Mouse (Mus musculus) embryo, embryonic 10 days (tissue): ENCODE data around the gene Lingo1.
A peak's percentile ranks its signal among the peaks of the same experiment; 100 is the strongest.

Source experiments
- DNase-seq: peaks from one replicate; pipeline ENCODE4 v3.0.0-alpha.2; 2015; ENCODE audit warnings: low spot score

Lingo1 gene

DNA sequence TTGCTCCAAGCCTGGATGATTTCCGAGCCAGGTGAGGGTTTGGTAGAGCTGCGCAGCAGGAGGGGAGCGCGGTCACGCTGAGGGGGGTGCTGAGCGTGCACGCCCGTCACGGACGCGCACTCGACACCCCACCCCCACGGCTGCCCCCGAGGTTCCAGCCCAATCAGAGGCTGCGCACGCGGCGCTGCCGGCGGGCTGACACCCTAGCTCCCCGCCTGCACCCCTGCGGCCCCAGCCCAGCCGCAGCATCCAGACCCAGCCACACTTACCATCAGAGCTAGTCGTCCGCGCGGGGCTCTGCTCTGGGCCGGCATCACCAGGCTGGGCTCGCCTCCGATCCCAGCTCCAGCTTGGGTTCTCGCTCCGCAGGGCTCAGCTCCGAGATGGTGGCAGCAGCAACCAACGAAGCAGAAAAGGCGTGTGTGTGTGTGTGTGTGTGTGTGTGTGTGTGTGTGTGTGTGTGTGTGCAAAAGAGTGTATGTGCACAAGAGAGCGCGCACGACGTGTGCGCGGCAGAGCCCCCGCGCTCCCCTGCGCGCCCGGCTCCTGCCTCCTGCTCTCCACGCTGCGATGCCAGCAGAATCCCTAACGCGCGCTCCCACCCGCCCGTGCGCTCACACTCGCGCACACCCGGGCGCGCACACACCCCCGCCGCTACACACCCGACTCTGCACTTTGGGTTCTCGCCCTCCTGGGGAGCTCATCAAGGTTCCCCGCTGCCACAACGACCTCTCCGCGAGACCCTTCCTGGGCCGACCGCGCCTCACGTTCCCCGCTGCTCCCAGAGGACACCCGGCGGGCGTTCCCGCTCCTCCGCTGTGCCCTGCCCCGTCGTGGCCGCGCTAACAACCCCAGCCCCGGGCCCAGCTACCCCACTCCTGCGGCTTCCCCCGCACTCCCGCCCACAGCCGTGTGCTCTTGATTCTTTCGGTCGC is at the start of gene Lingo1:
TSS of gene Lingo1 (minus strand) at position 748 of the 935 bp plus-strand sequence.
- DNase-seq: peak; percentile 36

DNA sequence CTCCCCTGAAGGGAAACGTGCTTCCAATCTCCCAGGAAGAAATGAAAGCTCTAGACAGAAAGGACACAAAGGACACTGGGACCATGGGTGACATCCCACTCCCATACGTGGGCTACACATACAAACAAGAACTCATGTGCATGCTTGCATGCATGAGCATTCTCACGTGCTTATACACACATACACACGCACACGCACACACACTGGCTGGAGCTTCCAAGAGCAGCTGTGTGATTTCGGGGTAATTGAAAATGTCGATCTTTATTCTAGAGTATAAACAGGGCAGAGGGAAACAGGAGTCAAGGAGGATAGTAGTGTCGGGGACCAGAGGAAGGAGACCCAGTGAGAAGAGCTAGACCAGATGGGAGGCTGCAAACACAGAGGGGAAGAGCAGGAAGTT is 48.4 kb upstream of the Lingo1 start:
- no peak for DNase-seq

DNA sequence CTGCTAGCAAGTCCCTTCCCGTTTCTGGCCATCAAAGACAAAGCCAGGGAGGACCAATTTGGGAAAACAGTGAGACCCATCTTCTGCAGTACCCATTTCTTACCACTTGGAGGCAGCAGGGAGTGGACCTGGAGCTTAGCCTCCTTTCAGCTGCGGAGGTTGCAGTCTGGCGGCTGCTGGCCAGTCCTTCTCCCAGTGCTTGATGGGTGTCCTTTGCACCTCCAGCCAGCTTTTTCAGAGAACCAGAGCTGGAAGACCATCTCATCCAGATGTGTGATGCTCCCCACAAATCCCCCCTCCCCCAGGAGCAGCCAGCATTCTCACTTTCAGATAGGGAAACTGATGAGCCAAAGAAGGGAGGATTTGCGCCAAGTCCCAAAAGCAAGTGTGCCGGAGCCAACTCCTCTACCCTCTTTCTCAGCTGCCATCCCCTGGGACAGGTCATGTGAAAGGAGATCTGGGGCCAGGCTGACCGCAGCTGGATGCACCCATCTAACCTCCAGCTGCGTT is 47.5 kb upstream of the Lingo1 start:
- peak; percentile 89 for DNase-seq

DNA sequence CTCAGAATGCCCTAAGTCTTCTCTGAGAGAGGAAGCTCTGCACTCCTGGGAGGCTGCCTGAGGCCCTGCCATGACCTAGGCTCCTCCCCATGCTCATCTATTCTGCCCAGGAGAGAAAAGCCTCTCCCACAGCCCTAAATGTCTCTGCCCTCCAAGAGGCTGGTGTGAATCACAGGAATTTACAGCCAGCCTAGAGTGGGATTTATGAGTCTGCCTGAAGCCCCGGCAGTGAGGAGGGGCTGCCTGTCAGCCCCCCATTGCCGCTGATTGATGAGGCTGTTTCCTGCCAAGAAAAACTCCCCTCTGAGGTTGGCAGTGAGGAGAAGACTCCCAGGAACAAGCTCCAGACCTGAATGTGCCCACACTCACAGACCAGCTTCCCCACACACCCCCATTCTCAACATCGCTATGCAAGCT is 46.0 kb upstream of the Lingo1 start:
- DNase-seq: peak; percentile 56

DNA sequence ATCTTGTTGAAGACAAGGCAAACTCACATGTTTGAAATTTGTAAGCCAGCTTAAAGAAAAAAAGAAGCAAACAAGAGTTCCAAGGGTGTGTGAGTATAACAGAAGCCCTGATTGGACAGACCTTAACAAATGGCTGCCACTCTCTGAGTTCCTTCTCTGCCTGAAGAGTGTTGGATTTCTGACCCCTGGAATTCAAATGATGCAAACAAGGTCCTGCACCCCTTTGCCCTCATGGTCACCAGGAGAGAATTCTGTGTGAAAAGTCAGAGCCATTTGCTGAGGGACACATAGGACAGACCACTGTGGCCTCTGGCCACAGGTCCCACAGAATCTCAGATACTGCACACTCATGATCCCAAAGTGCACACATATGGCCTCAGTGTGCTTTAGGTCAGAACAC is 45.6 kb upstream of the Lingo1 start:
- DNase-seq: no peak

DNA sequence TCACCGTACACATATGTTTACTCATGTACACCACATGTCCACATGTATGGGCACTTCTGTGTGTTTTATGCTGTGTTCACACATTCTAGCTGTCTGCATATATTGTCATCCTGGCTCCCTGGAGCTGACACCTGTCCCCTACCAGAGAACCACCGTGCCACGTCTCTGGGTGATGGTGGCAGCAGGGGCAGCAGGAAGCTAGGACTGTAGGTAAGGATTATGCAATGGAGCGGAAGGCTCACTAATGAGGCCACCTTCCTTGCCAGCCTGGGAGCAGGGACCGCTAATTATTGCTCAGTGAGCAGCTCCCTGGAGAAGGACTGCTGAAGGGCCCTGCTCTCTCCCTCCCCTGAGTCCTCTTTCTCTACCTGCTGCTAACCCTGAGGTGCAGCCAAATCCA is 44.5 kb upstream of the Lingo1 start:
- no peak for DNase-seq

DNA sequence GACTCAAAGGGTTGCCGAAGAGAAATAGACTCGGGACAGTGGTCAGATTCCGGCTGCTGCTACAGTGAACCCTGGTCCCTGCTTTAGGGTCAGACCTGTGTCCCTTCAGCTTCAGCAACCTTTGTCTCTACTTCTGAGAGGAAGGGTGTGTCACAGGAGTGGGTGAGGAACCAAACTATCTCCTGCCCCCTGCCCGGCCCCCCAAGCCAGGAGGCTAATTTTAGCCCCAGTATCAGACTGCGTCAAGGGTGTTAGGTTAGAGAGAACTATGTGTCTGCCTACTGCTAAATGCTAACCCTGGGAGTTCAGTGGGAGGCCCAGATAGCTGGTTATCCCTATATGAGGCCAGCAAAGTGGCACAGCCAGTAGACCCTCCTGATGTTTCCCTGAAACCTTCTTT is 38.9 kb upstream of the Lingo1 start:
- DNase-seq: no peak

DNA sequence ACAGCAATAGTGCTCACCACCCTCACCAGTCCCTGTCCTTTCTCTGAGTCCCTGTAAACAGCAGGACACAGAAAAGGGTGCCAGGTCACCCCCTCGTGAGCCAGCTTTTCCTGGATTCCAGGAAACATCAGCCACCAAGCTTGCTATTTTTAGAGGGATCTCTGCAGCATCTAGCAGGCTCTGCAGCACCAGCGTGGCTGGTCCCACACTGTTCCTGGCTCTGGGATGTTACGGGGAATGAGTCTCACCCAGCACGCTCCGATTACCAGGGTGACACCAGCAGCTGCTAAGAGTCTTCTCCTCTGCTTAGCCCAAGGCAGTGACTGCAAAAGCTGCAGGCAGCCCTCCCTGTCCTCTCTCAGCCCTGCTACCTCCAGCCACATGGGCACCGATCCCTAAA is 36.6 kb upstream of the Lingo1 start:
- DNase-seq: no peak

DNA sequence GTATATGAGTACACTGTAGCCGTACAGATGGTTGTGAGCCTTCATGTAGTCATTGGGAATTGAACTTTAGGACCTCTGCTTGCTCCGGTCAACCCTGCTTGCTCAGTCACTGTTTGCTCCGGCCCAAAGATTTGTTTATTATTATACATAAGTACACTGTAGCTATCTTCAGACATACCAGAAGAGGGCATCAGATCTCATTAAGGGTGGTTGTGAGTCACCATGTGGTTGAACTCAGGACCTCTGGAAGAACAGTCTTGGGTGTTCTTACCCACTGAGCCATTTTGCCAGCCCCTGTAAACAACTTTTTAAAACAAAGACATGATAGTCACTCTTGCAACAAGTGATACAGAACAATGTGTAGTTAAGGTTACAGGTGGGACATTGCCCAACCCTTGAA is 35.6 kb upstream of the Lingo1 start:
- no peak for DNase-seq

DNA sequence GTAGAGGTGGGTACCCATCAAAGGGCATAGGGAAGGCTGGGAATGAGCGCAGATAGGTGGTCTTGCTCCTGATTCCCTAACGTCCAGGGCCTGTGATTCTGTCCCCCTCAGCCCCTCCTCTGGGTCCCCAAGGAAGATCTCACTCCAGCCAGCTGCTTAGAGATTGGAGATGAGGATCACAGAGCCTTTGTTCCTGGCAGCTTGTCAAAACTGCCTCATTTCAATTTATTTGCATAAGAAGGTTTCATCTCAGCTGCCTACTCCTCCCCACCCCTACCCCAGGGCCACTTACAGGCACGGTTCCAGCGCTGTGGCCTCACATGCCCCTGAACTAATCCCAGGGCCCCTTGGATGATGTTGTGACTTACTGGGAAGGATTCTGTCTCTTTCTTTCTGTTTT is 33.9 kb upstream of the Lingo1 start:
- DNase-seq: no peak

DNA sequence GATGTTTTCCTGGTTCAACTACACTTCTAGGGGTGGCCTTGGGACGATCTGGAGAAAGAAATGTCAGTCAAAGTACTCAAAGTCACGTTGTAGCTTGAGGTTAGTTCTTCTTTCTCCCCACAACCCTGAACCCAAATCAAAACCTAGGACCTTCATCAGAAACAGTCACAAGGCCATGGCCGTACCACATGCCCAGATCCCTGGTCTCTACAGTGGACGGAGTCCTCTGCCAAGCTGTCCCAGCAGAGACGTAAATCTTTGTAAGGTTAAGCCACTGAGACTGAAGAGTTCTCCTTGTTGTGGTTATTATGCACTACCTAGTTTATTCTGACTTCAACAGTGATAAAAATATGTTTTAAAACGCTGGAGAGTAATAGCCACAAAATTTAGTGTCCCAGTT is 32.6 kb upstream of the Lingo1 start:
- no peak for DNase-seq

DNA sequence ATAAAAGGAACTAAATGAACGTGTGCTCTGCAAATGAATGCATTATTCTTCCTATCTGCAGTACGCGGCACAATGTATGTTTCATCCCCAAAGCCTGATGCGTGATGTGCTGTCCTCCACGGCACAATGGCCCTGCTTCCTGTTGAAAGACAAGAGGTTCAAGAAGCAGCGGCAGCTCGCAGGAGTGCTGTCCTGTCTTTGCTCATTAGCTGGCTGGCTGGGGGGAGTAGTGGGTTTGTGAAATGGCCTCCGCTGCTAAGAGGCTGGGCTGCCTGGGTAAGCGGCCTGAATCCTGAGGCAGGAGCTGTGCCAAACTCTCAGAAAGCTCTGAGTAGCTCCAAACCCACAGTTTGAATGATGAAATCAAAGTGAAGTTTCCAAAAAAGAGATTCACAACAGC is 31.9 kb upstream of the Lingo1 start:
- DNase-seq: peak; percentile 25

DNA sequence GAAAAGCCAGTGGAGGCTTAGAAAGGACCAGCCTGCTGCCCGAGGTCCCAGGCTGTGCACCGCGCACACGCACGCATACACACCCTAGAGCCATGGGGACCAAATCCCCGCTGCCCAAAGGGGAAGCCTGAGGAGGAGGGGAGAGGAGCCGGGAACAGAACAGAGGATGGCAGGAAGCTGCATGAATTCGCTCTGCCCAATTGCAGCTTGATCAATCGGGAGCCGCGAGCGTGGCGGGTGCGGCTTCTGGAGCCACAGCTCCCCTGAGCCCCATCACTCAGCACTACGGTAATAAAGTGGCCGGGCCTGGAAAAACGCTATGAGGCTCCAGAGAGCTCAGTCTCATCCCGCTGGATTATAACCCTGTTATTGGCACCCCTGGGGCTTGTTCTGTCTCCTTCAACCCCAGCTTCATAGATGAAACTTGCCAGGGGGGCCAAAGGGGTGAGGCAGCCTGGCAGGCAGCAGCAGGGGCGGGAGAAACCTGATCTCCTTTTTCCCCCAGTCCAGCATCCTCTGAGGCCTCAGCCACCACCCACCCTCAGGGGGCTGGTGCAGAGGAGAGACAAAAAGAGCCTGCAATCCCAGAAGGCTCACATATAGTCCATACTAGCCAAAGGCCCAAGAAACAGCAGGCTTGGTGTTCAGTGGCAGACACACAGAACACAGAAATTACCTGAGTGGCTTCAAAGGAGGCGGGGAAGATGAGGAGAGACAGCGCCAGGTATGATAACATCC is 29.4 kb upstream of the Lingo1 start:
- DNase-seq: peak; percentile 63

DNA sequence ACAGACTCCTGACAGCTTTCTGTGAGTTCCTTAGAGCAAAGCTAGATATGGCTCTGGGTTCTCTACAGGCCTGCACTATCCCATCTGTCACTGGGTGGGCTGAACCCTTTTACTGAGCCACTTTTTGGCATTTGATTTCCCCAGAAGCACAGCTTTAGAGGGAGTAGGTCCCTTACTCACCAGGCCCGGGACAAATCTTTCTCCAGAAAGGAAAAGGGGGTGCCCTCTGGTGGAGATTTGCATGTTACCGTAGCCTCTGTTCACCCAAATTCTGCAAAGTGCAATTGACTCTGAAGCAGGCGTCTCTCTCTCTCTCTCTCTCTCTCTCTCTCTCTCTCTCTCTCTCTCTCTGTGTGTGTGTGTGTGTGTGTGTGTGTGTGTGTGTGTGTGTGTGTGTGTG is 28.6 kb upstream of the Lingo1 start:
- peak; percentile 55 for DNase-seq

DNA sequence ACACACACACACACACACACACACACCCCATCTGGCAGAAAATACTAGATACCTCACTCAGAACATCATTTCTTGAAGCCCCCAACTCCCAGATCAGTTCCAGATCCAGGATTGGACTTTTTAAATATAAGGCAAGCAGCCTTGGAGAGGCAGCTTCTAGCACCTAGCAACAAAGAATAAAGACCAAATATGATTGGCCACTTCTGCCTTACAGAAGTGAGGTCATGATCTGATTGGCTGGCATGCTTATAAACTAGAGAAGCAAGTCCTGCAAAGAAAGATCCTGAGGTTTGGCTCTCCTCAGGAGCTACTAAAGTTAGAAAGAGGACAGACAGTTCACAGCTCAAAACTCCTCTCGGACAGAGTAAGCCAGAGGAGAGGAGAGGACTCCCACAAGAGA is 14.6 kb upstream of the Lingo1 start:
- DNase-seq: no peak

DNA sequence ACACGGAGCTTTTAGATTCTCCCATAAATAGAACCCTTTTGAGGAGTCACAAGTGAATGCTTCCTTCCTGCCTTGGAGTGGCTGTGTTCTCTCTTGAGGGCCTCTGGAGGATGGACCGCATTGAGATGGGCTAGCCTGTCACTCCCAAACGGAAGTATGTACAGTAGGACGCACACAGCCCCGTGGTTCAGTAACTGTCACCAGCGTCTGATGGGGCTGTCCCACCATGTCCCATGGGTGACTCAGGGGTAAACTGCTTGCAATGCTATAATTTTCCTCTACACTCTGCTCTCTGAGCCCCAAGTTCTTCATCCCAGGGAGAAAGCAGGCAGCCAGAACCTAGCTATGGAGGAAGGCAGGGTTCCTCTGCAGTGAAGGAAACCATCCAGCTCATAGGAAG is 11.7 kb upstream of the Lingo1 start:
- no peak for DNase-seq

DNA sequence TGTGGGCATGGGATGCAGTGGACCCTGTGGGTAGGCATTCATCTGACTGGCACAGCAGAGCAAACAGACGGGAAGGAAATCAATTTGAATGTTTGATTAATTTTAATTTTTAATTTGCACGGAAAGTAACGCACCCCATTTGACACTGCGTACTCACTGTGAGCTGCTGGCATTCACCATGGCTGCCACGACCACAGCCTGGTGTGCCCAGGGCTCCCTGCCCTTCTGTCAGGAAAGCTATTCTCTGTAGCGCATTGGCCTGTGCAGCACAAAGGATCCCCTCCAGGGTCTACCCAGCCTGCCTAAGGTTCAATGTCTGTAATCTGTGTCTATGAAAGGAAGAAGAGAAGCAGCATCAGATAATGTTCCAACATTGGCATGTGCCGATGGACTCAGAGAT is 6.9 kb upstream of the Lingo1 start:
- no peak for DNase-seq

DNA sequence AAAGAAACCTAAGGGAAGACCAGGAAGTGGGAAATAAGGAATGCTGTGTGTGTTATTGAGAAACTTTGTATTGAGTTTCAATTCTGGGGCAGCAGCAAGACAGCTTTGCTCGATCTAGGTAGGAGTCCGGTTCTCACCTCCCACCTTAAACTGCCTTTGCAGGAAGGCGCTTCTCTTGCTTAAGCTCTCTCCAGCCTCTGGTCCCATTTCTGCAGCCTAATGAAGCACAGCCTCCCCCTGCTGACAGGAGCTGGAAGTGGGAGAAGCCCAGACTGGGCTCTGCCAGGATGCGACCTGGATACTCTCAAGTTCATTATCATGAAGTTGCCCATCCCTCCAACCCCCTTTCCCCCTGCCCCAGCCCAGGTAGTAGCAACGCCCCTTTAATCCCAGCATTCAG is 1.6 kb upstream of the Lingo1 start:
- DNase-seq: peak; percentile 79

DNA sequence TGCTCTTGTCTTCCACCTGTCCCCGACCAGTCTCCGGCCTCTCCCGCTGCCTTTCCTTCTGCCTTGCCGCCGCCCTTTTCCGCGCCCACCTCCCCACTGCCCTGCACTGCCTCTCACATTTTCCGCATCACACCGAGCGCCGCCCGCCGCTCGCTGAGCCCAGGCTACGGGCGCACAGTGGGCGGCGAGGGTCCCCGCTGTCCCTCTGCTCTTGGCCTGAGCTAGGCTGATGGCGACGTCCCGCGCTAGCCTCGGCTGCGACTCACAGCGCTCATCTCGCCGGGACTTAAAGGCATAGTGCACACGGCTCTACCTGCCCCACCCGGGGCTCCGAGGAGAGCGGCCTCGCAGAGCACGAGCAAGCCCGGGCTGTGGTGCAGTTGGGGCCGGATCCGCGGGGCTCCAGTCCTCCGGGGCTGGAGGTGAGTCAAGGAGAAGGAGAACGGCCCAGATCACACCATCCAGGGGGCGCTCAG is 426 bp upstream of the Lingo1 start:
- DNase-seq: peak; percentile 59

DNA sequence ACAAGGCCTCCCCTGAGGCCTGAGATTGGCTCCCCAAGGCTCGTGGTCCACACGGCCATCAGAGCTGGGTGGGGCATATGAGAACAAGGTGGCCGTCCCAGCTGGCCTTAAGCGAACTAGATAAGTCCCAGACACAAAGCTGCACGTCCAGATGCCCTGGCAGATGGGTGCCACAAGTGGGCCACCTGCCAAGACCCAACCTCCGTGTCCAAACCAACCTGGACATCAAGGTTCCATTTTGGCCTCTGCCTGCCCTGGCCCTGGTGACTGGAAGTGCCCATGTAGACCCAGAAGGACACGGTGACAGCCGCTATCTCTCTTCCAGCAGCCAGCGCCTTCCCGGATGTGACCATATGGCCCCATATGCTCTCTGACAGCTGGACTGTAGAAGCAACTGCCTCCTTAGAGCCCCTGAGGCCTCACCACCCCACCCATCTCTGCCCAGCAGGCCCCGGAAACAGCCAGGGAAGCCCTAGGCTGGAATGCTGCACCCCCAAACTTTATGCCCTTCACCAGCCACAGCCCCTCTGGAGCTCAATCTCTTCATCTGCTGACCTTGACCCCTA is 4.5 kb downstream of the Lingo1 start:
- no peak for DNase-seq

DNA sequence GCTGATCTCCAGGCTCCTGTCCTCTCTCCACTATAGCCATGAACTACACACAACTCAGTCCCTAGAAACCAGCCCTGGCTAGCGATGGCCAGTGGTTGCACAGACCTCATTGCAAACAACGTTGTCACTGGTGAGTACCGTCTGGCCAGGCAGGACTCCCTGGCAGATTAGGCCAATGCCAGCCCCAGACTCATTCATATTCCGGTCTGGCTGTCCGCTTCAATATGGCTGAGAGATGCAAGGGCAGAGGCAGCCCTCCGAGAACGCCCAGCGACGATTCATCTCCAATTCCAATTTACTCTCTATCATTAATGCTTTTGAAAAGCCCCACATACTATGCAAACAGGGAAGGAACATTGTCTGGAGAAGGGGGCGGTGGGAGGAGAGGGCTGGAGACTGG is 11.7 kb downstream of the Lingo1 start:
- DNase-seq: no peak
